Mouse (Mus musculus) granulocyte monocyte progenitor cell, adult 5-6 weeks (primary cell): Measurements from ENCODE around the gene Wdr19. TPM values are rescaled to one million over a fixed set of nuclear protein-coding genes. Genes with fewer than 3 reads are reported as not detected.
A peak's percentile ranks its signal among the peaks of the same experiment; 100 is the strongest.

ENCODE experiments used
- ATAC-seq: replicated peaks from 2 replicates; pipeline ENCODE4 v1.8.0; 2016; ENCODE audit warnings: mild to moderate bottlenecking, moderate TSS enrichment, inconsistent platforms; ENCODE audit not compliant: poor library complexity, severe bottlenecking
- total RNA-seq, 2 experiments: library from RNA; stranded (forward) in 1 of 2; stranded (reverse) in 1 of 2; fragments of 200-712, 200-1000 nt in 1 of 2; fragments of >200 nt in 1 of 2; fragmentation: Nextera tagmentation in 1 of 2; gene quantifications; 2 replicates each; pipeline ENCODE4 v1.2.3; 2014 to 2017

Wdr19 gene
- total RNA-seq (2014; fragmentation: Nextera tagmentation): 5.2 and 6.3 TPM in 2 replicates
- 3.8 and 4.4 TPM in 2 replicates for total RNA-seq (2017)

DNA sequence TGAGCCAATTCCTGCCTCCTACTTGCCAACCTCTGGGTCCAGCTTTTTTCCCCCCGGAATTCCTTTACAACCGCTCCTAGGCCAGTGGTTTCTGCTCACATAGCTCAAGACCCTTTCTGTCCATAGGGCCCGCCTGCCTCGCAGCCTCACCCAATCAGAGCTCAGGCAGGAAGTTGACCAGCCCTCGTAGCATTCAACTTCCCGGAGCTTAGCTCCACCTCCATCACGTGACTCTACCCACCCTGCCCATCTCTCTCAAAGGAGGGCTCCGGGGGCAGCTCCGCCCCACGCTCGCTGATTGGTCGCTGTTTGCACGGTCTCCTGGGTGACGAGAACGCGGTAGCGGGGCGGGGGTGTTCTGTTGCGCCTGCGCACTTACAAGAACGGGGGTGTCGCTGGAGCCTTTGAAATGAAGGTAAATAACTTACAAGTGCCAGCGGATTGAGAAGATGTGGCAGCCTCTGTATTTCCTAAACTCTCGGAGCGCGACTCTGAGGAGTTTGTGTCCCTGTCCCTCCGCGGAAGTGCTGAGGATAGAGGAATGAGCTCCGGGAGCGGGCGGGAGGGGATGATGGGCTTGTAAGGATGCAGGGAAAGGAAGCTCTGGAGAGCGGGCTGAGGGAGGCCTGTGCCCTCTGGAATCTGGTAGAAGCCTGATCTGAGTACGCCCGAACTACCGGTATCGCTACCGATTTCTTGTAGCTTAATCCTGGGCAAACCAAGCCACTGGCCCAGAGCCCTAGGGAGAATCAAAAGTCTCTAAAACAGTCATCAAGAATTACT is at the start of gene Wdr19:
TSS of gene Wdr19 (plus strand) at position 351 of the 783 bp plus-strand sequence.
- peak; percentile 99 for ATAC-seq

DNA sequence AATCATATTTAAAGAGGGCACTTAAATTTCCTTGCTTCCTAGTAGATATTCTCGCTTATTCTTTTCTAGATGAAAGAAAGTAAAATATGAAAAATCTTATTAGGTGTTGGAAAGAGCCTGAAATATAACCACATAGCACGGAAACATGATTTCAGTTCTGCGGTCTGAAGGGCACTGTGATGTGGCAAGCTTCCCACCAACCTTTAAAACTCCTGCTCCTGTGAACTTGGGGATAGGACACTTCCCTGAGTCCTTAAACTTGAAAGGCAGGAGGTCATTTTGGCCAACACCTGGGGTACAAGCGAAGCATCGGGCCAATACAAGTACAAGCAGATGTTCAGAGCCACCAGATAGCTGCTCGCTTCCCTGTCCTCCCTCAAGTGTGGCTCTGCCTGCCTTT is 49.8 kb upstream of the Wdr19 start:
- no peak for ATAC-seq

- no peak for ATAC-seq
Measured at GRCm38 (mm10) chr5:65150376-65150955, 49.0 kb upstream of the Wdr19 start.

- no peak for ATAC-seq
Measured at GRCm38 (mm10) chr5:65151276-65151675, 48.2 kb upstream of the Wdr19 start.

DNA sequence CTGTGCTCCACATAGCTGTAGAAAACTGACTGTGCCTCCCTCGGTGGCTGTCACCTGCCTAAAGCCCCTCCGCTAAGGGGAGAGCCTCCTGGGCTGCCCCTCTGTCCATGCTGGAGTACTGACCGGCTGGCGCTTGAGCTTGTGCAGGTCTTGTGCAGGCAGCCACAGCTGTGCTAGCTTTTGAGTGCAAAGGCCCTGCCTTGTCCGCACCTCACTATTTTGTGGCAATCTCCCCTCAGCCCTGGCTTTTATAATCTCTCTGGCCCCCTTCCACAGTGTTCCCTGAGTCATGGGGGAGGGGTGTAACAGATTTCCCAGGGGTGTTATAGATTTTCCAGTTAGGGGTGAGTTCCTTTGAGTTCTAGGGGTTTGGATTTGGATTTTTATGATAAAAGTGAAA is 47.7 kb upstream of the Wdr19 start:
- no peak for ATAC-seq

GRCm38 (mm10) chr5:65154287-65154686 is 45.2 kb upstream of the Wdr19 start:
- no peak for ATAC-seq

DNA sequence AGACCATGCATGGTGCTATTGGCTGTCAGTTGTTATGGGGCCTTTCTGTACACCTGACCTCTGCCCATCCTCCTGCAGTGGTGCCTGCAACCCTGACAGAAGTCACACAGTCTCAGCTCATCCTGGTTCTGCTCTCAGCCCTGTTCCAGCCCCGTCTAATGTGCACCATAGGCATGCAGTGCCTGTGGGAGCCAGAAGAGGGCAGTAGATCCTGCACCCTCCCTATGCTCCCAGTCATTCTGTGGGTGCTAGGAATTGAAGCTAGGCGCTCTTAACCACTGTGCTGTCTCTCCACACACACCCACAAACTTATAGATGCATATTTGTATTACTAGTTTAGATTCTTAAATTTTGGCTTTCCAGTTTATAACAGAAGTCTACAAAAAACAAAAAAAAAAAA is 42.6 kb upstream of the Wdr19 start:
- peak; percentile 93 for ATAC-seq

DNA sequence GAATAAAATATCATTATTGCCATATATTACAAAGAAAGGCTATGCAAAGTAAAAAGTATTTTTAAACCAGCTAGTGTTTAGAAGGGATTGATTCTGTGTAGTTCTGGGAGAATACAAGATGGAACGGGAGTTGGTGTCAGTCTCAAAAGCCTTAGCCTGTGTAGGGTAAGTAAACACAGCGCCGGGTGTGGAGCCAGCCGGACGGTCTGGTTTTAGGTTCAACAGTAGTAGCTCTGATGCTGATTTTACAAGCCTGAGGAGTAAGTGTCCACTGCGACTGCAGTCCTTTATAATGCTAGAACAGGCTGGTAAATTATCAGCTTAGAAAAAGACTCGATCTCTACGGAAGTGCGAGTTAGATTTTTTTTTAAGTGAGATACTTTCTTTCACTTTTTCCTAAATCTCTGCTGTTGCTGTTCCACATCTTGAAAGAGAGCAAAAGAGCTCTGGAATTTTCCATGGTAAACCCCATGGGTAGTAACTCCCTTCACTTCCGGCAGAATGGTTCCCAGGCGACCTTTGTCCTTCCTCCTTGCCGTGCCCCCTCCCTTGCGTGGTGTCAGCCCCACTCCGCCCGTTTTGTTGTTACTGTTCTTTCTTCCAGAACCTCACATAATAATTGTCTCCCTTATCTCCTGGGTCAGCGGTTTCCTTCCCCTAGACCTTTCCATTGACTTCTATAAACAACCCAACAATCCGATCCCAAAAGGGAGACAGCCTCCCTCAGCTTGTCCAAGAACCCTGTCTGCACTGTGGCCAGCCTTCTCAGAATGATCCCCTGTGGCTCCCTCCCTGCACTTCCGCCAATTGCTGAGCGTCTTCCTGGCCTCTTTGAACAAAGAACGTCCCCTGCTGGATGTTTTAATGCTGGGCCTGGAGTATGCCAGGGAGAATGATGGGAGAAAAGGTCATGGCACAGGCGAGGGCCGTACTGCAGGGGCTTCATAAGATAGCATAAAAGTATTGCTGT is 41.8 kb upstream of the Wdr19 start:
- no peak for ATAC-seq

- no peak for ATAC-seq
Measured at GRCm38 (mm10) chr5:65158696-65159305, 40.7 kb upstream of the Wdr19 start.

DNA sequence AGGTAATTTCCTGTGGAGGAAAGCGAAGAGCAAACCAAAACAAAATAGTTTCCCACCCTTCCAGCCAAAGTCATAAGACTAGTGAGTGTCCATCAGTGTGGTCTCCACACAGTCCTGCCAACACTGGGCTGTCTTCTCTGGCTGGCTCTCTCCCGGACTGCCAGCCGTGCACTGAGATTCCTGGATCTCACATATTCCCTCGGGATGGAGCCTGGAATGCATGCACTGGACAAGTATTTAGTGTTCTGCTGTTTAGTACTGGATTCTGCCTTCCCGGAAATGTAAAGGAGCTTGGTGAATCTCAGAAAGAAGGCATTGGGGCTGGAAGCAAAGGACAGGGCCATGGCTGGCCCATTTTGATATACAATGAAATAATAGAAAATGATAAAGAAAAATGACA is 36.5 kb upstream of the Wdr19 start:
- ATAC-seq: no peak

GRCm38 (mm10) chr5:65163489-65164092 is 35.9 kb upstream of the Wdr19 start:
- no peak for ATAC-seq

DNA sequence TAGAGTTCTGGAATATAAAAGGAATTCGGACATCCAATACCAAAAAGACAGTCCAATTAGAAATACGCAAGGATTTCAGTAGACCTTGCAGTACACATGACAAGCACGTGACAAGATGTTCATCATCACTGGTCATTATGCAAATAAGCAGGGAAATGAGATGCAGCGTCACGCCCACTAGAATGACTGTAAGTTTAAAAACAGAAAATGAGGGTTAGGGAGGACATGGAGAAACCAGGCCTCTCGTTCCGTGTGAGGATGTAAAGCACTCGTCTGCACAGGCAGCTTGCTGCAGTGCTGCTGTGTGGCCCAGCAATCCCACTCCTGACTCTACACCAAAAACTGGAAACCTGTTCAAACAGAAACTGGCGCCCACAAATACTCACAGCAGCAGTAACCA is 29.3 kb upstream of the Wdr19 start:
- ATAC-seq: no peak

- ATAC-seq: no peak
Measured at GRCm38 (mm10) chr5:65175035-65175917, 24.2 kb upstream of the Wdr19 start.

GRCm38 (mm10) chr5:65175918-65176484 is 23.5 kb upstream of the Wdr19 start:
- no peak for ATAC-seq

DNA sequence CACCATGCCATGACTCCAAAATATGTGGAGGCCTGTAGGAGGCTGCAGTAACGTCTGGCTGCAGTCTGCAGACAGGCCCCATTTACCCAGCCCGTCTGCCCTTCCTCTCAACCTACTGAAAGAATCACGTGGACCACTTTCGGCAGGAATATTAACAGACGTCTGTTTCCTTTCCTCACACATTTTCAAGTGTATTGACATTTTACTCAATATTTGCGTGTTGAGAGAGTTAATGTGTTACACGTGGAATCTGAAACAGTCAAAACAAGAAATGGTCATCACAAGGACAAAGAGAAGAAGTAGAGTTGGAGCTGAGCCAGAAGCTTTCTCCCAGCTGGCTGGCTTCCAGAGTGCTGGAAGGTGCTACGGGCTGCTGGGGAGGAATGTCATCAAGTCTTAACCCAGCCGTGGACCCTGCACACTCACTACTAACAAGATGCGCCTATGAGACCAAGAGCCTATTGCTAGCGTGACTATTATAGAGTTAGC is 22.4 kb upstream of the Wdr19 start:
- ATAC-seq: no peak

DNA sequence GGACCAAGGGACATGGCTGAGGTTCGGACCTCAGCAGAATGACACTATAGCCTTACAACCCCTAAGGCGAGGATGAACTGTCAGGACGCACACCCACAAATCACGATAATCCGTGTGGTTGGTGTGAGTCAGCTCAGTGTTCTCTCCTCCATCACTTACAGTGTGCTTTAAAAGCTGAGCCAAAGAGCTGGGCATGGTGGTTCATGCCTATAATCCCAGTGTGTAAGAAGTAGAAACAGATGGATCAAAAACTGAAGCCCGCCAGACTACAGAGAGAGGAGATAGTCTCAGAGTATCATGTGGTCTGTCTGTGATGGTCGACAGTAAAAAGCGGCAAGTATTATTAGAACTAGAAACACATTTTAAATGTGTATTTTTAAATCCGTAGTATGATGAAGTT is 21.0 kb upstream of the Wdr19 start:
- ATAC-seq: no peak

DNA sequence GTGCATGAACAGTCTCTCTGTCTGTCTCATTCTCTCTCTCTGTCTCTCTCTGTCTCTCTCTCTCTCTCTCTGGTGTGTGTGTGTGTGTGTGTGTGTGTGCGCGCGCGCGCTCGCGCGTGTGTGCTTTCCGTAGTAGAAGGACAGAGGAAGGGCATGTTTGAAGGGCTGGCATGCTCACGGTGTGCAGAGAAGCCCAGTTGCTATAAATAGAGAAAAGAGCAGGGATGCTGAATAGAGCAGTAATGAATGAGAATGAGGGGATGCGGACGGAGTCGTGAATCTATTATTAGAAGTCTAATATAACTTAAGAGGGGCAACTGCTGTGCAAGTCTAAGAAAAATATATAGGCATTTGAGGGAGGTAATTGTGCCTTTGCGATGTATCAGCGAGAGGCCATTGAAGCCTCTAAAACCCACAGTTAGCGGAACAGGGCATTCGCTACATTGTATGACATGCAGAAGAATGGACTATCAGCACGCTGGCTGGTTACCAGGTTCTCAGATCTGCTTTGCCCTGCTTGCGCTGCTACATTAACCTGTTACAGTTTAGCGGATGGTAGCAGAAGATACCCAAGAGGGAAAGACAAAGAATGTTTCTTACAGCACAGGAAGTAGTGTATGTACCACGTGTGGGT is 18.2 kb upstream of the Wdr19 start:
- no peak for ATAC-seq

GRCm38 (mm10) chr5:65181794-65182169 is 17.7 kb upstream of the Wdr19 start:
- ATAC-seq: no peak
